Mouse (Mus musculus) induced T-regulatory cell, adult 2 months (primary cell): ENCODE data around the gene Drd1.
A peak's percentile ranks its signal among the peaks of the same experiment; 100 is the strongest.

Source experiments
- DNase-seq: peaks from one replicate; pipeline ENCODE4 v3.0.0-alpha.2; 2012; ENCODE audit warnings: low read depth

Gene Drd1

DNA sequence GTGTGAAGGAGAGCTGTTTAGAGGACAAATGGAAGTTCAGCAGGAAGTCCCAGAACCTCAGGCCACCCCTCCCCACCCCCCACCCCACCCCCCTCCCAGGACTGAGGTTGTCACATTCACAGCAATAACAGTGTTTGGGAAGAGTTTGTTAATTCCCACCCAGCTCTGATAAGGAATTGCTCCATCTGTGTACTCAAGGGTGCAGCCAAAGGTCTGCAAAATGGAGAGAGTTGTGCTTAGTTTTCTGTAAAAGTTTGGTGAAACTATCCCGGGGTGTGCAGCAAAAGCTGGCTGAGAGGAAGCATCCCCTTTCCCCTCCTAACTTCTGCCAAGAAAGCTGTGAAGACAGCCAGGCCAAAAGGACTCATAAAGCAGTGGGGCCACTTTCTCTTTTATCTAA, 17.6 kb upstream of the Drd1 start:
- peak; percentile 33 for DNase-seq

GRCm38 (mm10) chr13:54072526-54073057, 17.1 kb upstream of the Drd1 start:
- peak; percentile 49 for DNase-seq

GRCm38 (mm10) chr13:54071606-54072331, 16.3 kb upstream of the Drd1 start, which contains the start of gene Sfxn1:
Gene Sfxn1 (plus strand): TSS chr13:54071869.
- peak; percentile 89 for DNase-seq

DNA sequence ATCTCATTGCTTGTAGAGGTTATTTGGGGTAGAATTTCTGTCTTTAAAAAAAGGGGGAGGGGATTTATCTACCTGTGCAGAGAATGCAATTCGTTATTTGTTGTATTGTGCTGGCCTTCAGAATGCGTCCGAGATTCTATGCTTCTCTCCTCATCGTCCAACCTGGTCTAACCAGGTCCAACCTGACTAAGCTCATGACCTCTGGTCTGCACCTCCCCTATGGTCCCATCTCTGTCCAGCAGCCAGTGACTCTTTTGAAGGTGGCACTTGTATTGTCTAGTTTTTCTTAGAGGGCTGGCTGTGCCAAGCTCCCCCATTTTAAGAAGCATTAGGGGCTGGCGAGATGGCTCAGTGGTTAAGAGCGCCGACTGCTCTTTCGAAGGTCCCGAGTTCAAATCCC, 15.5 kb upstream of the Drd1 start:
- peak; percentile 9 for DNase-seq

- no peak for DNase-seq
Observed at GRCm38 (mm10) chr13:54067617-54068166, 12.2 kb upstream of the Drd1 start.

DNA sequence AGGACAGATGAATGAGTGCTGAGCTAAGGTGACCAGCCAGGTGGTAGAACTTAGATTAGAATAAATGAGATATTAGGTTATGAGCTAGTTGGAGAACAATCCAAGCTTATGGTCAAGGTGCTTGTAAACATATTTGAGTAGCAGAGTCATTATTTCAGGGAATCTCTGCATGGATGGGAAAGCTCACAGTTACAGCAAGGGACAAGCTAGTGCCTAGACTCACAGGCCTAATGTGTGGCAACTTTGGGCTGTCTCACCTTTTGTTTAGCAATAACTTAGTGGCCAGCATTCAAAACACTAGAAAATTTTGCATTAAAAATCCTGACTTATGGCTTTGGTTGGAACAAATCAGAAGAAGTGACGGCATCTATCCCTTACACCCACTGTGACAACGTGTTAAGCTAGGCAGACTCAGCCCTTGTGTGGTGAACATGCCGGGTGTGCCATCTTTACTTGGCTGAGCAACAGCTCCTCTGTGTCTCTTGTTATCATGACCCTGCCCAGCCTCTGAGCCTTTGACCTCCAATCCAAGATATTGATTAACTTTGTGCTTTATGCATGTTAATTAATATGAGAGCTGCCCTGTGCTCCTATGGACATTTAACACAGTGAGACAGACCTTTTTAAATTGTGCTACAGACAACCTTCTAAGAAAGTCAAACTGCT, 10.7 kb upstream of the Drd1 start:
- no peak for DNase-seq

GRCm38 (mm10) chr13:54063292-54063691, 7.8 kb upstream of the Drd1 start:
- DNase-seq = peak; percentile 64

DNA sequence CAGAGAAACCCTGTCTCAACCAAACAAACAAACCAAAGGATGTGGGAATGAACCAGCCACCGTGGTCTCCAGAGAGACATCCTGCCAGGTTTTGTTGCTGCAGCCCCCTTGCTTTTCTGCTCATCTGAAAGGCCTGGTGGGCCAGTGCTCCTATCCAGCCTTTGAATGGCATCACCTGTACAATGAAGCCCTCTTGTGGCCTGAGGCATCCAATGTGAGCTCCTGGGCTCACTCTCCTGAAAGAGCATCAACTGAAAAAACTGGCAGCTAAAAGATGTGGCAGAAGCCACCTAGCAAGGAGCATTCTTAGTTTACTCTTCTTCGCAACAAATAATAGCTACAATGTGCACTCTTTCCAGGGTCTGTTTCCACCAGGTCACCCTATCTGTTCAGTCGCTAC, 6.6 kb upstream of the Drd1 start:
- DNase-seq = no peak

DNA sequence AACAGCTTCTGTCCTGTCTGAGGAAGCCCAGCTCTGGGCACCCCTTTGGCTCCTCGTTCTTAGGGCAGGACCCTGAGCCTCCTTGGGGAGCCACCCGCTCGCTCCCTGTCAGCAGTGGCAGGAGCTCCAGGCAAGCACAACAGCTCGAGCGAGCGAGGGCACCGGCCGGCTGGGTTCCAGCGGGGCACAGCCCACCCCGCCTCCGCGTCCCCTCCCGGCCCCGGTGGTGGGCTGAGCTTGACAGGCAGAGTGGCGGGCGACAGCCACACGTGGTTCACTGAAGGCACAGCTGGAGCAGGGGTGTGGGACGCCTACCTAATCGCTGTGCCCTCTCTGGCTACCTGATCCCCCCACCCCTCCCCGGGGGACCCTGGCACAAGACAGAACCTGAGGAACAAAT, 543 bp downstream of the Drd1 start:
- no peak for DNase-seq

DNA sequence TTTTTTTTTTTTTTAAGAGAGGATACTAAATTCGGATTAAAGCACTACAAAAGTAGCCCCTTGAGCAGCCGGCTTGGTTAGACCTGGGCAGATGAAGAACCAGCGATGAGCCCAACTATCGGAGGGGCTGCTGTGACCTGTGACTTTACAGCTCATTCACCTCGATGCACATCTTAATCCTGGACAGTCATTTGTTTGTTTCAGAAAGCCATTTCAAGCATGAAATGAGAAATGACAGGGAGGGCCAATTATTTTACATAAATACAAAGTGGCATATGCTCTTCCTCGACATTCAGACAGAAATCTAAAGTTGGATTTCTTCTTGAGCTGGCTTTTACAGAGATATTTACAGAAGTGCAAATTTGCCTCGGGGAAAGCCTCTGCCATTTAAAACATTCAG, 3.9 kb downstream of the Drd1 start:
- DNase-seq = no peak

DNA sequence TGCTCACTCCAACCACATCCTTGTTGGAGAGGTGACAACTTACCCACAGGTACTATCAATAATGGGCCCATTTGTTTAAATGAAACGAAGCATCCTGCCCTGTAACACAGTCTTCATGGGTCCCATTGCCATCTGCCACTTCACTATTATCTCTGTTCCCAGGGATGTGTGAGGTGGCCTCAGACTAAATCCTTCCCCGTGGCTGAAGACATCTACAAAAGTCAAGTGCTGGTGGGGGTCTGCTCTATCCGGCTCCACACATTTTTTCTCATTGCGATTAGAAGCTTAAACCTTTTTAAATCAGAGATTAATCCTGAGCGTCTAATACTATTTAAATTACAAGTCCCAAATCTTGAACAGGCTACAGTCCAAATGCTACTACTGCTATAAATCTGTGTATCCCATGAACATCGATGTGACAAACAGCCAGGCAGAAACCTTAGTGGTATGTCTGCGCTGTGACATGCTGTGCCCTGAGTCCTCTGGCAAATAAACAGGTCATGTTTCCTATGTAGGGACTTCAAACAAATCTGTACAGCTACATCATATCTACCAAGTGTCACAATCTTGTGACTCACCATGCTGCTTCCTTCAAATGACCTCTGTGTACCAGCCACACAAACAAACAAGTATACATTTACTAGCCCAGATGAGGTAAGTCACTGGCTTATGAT, 6.7 kb downstream of the Drd1 start:
- DNase-seq = no peak

GRCm38 (mm10) chr13:54040256-54040655, 15.2 kb downstream of the Drd1 start:
- no peak for DNase-seq

DNA sequence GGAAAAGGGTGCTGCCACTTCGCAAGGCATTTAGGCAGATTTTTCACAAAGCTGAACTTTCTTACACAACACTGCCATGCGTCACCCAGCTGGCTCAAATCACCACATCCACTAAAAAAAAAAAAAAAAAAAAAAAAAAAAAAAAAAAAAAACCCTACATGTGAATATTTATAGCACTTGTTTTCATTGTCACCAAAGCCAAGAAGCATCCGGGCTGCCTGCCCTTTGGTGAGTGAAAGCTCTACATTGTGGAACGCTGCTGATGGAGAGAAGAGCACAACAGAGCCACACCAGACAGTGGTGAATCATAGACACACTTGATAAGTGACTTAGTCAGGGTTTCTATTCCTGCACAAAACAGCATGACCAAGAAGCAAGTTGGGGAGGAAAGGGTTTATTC, 17.6 kb downstream of the Drd1 start:
- DNase-seq = no peak

GRCm38 (mm10) chr13:54035541-54035940, 20.0 kb downstream of the Drd1 start:
- peak; percentile 52 for DNase-seq

GRCm38 (mm10) chr13:54033653-54034052, 21.9 kb downstream of the Drd1 start:
- DNase-seq = no peak

GRCm38 (mm10) chr13:54027079-54027478, 28.4 kb downstream of the Drd1 start:
- no peak for DNase-seq

DNA sequence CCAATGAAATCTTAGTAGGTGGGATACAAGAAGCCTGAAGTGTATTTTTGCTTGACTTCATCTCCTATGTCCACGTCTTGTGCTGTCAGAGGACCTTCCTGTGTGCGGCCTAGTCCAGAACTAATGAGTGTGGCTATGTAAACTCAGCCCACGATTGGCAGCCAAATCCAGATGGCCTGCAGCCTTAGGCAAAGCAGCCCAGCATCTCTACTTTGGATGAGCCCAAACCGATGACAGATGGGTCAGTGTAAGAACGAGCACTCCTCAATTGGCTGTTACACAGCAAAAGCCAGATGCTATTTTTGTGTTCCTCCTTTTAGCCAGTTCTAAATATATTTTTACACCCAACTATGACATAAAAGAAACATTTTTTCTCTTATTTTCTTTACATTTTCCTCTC, 32.2 kb downstream of the Drd1 start:
- DNase-seq = no peak

GRCm38 (mm10) chr13:54008716-54009115, 46.8 kb downstream of the Drd1 start:
- no peak for DNase-seq
